Mouse (Mus musculus): Measurements from ENCODE around the gene Stox1.

Stox1 gene

DNA sequence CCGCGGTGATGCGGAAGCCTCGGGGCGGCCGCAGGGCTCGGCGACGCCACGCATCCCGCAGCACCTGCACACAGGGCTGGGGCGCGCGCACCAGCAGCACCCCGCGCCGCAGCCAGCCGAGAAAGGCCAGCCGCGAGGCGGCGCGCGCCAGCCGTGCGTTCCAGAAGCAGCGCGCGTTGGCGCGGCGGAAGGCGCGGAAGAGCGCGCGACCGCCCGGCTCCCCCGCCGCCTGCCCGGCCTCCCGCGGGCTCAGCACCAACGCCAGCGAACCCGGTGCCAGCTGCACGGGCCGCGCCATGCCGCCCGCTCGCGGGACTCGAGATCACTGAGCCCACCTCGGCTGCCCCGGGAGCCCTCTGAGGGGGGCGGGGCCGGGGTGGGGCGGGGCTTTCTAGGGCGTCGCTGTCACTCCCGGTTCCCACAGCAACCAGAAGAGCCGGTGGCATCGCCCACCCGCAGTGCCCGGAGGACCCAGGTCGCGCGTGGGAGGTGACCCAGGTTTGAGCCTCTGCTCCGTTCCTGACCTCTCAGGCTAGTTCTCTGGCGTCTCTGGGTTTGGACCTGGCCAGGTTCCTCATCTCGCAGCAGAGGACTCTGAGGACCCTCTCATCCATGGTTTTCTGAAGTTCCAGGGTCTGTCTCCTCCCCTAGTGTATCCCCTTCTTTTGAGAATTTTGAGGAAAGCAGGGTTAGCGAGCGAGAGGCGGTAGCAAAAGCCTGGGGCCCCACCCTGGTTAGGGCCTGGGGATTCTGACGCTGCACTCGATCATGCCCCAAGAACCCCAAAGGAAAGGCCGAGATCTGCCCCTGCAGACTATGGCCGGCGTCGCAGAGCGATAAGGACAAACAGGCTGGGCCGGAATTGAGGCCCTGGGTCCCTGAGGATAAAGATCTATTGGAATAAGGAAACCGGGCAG lies at the start of gene Stox1:
Stox1 (minus strand) TSS at position 358 of the 917 bp plus-strand sequence.
- in situ Hi-C loops (cut with MboI; ENCODE audit: unreplicated experiment in 2 of 2): loop anchor here in 1 of 2 experiments (10.0 kb wide), 1 partner anchor 339 kb away; the partner anchor contains the start of gene Pbld1

GRCm38 (mm10) chr10:62750781-62751180 lies 24.9 kb upstream of the Stox1 start:
- in situ Hi-C loops (cut with MboI; ENCODE audit: unreplicated experiment in 2 of 2): loop anchor here (5.0 to 25.0 kb wide), 5 partner anchors 37 to 1638 kb away; no protein-coding TSS in a partner anchor

- in situ Hi-C loops (cut with MboI; ENCODE audit: unreplicated experiment in 2 of 2): no loop called here
Measured at GRCm38 (mm10) chr10:62739961-62740737, 14.2 kb upstream of the Stox1 start.

DNA sequence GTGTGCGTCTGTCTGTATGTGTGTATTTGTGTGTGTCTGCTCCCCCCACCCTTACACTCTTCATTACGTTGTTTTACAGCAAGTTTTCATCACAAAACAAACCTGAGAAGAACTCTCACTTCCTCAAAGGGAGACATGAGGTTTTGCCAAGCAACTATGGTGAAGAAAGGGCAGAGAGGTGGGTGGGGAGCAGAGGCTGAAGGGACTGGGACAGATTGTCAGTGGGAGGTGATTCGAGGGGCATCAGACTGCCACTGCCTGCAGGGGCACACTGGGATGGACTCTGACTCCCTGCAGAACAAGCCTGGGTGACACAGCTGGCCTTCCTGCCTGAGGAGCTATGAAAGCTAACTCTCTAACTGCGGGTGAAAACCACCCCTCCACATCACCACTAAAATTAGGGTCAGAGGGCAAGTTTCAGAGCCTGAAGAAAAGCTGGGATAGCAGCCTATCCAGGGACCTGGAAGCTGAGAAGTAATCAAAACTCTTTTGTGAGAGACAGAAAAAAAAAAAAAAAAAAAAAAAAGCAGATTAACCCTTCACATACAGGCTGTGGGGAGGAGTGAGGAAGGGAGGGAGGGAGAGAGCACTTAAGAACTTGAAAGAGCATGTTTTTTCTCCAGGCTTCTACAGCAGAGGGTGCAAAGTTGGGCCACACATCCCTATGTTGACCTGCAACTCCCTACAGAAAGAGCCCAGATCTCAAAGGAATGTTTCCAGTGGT lies 11.2 kb upstream of the Stox1 start:
- in situ Hi-C loops (cut with MboI; ENCODE audit: unreplicated experiment in 2 of 2): no loop called here

- in situ Hi-C loops (cut with MboI; ENCODE audit: unreplicated experiment in 2 of 2): no loop called here
Measured at GRCm38 (mm10) chr10:62730826-62731225, 4.9 kb upstream of the Stox1 start.

DNA sequence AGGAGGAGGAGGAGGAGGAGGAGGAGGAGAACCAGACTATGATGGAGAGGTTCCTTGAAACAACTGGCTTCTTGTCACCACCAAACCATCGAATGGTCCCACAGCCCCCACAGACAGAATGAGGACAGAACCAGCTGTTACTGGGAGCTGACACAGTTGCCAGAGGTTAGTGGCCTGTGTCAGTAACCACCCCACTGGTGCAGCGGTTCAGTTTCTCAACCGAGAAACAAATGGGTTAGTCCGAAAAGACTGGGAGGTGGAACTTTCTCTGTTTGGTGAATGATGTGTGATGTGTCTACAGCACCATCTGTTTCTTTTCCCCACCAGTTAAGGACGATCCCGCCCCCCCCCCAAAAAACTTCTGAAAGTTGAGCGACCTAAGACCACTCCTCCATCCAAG lies 992 bp downstream of the Stox1 start:
- in situ Hi-C loops (cut with MboI; ENCODE audit: unreplicated experiment in 2 of 2): loop anchor here in 1 of 2 experiments (10.0 kb wide), 1 partner anchor 340 kb away; the partner anchor contains the start of gene Pbld1

- in situ Hi-C loops (cut with MboI; ENCODE audit: unreplicated experiment in 2 of 2): loop anchor here in 1 of 2 experiments (10.0 kb wide), 1 partner anchor 342 kb away; the partner anchor contains the start of gene Pbld1
Measured at GRCm38 (mm10) chr10:62722701-62723100, 3.2 kb downstream of the Stox1 start.

DNA sequence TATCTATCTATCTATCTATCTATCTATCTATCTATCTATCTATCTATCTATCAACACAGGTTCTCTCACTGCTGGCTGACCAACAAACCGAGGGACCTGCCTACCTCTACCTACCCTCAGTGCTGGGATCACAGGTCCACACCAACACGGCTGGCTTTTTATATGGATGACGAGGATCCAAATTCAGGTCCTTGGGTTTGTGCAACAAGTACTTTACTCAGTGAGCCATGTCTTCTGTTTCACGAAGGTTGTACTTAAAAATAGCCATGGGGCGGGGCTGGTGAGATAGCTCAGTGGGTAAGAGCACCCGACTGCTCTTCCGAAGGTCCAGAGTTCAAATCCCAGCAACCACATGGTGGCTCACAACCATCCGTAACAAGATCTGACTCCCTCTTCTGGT lies 5.4 kb downstream of the Stox1 start:
- in situ Hi-C loops (cut with MboI; ENCODE audit: unreplicated experiment in 2 of 2): loop anchor here in 1 of 2 experiments (10.0 kb wide), 1 partner anchor 344 kb away; the partner anchor contains the start of gene Pbld1

DNA sequence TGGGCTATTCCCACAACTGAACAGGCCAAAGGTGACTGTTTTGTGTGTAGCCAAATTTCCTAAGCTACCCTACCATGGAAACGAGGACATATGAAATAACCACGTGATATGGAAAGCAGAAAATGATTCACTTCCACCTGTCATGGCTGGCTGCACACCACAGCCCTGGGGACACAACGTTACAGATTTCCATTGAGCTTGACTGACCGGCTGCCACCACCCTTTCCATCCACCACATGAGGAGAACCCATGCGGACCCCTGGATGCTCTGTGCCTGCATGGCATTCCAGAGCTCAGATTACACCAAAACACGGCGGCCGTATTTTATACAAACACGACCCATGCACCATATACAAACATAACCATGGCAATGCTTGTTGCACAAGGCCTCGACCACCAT lies 12.5 kb downstream of the Stox1 start:
- in situ Hi-C loops (cut with MboI; ENCODE audit: unreplicated experiment in 2 of 2): no loop called here

DNA sequence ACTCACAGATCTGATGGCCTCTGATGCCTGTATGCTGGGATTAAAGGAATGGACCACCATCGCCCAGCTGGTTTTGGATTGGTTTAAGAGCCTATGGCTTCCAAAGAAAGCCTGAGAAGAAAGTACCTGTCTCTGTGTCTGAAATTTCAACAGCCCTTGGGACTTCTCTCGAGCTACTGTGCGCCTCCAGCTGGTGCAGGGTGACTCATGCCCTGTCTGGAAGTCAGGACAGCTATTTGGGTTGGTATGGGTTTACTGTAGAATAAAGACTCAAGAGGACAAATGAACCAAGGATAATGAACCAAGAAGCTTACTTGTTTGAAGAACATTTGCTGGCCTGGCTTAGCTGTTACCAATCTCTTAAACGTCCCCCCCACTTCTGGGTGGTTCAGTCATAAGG lies 22.3 kb downstream of the Stox1 start:
- in situ Hi-C loops (cut with MboI; ENCODE audit: unreplicated experiment in 2 of 2): no loop called here

DNA sequence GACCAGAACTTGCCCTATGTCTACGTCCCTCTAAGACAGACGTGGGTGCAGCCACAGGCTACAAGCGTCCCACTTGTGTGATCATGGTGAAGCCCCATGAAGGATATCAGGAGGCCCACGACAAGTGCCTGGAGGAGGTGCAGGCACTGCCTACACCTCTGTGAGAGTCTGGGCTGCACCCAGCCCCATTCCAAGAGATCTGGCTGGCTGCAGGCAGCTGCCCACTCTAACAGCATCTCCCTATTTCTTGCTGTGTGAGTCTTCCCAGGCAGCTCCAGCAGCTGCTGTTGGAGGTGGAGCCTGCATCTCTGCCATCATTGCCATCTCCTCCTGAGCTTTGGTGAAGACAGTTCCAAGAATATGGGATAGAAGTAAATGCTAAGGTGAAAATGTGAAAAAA lies 23.5 kb downstream of the Stox1 start:
- in situ Hi-C loops (cut with MboI; ENCODE audit: unreplicated experiment in 2 of 2): no loop called here

DNA sequence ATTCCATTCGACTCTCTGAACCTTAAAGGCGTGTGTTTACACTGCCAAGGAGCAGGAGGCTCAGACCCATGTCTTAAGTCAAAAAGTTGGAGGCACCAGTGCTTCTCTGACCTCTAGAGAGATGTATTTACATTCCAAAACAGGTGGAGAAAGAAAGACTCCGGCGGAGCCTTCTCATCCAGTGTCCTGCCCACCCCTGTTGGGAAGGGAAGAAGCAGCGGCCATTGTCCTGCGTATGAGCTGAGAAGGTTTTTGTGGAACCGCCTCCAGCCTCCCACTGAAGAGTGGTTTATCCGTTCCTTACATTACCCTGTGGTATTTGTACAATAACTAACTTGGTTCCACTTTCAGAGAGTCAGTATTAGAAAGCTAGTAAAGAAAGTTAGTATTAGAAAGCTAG lies 33.2 kb downstream of the Stox1 start:
- in situ Hi-C loops (cut with MboI; ENCODE audit: unreplicated experiment in 2 of 2): no loop called here

GRCm38 (mm10) chr10:62692244-62692643 lies 33.7 kb downstream of the Stox1 start:
- in situ Hi-C loops (cut with MboI; ENCODE audit: unreplicated experiment in 2 of 2): no loop called here

DNA sequence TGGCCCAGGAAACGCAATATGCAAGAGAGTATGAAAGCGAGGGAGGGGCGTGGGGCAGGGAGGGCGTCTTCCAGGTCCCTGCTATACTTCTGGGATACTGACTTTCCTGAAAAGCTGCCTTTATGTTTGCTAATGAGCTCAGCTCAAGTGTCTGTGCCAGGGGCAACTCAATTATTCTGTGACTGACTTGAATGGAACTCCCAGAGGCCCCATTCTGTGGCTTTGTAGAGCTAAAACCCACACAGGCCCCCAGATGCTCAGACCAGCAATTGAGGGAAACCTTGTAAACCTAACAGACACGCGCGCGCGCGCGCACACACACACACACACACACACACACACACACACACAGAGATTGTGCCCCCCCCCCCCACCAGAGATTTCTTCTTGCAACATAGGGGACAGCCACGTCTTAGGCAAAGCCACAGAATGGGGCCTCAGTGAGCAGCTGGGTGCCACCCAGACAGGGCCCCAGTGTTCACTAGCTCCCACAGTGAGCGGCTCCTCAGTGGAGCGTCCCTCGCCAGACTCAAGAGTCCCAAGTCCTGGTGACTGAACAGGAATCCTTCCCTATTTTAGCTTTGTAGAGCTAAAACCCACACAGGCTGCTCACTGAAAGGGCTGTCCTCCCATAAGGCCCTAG lies 38.8 kb downstream of the Stox1 start:
- in situ Hi-C loops (cut with MboI; ENCODE audit: unreplicated experiment in 2 of 2): no loop called here

- in situ Hi-C loops (cut with MboI; ENCODE audit: unreplicated experiment in 2 of 2): no loop called here
Measured at GRCm38 (mm10) chr10:62683043-62683442, 42.9 kb downstream of the Stox1 start.

DNA sequence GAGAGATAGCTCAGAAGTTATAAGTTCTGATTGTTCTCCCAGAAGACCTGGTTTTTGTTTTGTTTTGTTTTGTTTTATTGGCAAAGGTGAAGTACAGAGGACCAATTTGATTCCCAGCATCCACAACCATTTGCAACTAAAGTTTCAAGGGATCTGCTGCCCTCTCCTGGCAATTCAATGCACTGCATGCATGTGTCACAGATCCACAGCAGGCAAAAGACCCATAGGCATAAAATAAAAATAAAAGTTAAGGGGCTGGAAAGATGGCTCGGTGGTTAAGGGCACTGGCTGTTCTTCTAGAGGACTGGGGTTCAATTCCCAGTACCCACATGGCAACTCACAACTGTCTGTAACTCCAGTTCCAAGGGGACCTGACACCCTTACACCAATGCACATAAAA lies 46.1 kb downstream of the Stox1 start:
- in situ Hi-C loops (cut with MboI; ENCODE audit: unreplicated experiment in 2 of 2): no loop called here

DNA sequence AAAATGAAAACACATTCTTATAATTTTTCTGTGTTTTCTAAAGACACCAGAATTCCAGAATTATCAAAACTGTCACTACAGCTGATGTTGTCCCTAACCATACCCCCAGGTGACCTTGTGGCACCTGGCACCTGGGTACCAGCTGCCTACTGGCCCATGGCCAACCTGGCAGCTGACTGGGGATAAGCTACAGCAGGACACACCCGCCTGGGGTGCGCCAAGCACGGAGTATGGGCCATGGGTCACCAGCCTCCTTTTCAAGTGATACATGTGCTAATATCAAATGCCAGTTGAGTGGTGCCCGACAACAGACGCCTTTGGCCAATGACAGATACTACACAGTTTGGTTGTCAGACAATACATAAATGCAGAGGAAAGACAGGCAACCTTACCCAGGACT lies 48.6 kb downstream of the Stox1 start:
- in situ Hi-C loops (cut with MboI; ENCODE audit: unreplicated experiment in 2 of 2): no loop called here

- in situ Hi-C loops (cut with MboI; ENCODE audit: unreplicated experiment in 2 of 2): no loop called here
Measured at GRCm38 (mm10) chr10:62676196-62676595, 49.7 kb downstream of the Stox1 start.

GRCm38 (mm10) chr10:62672359-62672758 lies 53.6 kb downstream of the Stox1 start:
- in situ Hi-C loops (cut with MboI; ENCODE audit: unreplicated experiment in 2 of 2): no loop called here

GRCm38 (mm10) chr10:62669245-62669644 lies 56.7 kb downstream of the Stox1 start:
- in situ Hi-C loops (cut with MboI; ENCODE audit: unreplicated experiment in 2 of 2): no loop called here
